ENCODE assay signal across 17 mouse cellular contexts in the genomic region with DNA sequence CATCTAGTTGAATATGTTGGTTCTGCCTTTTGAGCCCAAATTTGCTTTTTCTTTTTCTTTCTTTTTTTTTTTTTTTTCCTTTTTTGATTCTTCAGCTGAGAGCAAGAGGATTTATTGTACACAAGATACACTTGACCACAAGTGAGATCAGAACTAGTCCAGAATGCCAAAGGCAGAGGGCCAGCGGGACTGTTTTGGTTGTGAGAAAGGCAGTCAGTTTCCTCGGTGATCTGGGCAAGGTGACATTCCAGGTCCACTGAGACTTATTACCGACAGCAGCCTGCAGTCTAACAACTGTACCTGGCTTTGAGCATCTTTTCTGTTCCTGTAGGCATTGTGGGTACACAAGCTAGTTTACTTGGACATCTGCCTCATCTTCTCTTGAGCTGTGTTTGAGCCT. TPM values are rescaled to one million over a fixed set of nuclear protein-coding genes. Genes with fewer than 3 reads are reported as not detected.
DNase-seq lines count a peak whose midpoint lies in the region; ATAC-seq lines count a peak whose summit lies in the region.
"Had no signal": no experiment of that assay in that cellular context is flagged by ENCODE, and none has a peak within 500 bp of the region (broad histone marks: within the 10 kb centered on the region; RNA-seq: fewer than 3 reads in every experiment).

No protein-coding gene starts in this region.

- DNase-seq in cerebellum, postnatal 25 days = peak; percentile 10 to 52
- no peak for DNase-seq in cerebellum, adult 11 months
- DNase-seq in kidney, adult 18-20 months = peak; percentile 12
- peak; percentile 8 for DNase-seq in midbrain, embryonic 11.5 days (ENCODE audit: low spot score, missing footprints)
- DNase-seq in spleen, postnatal 10 days (ENCODE audit: low spot score in 2 of 2) = no peak
- DNase-seq: gastrocnemius, postnatal 10 days; kidney, postnatal 4 days; layer of hippocampus, postnatal 36 days; spleen, adult 18-20 months had no signal

- H3K9me3 ChIP-seq in kidney, embryonic 16.5 days (ENCODE audit: low read length) = no peaks in the 10 kb centered on the region
- H3K9me3 ChIP-seq in midbrain, embryonic 11.5 days (ENCODE audit: control insufficient read depth, low read length) = no peaks in the 10 kb centered on the region
- H3K9me3 ChIP-seq in midbrain, embryonic 15.5 days = no peaks in the 10 kb centered on the region
- H3K9me3 ChIP-seq: embryonic facial prominence, embryonic 13.5 days; limb, embryonic 10.5 days; liver, embryonic 12.5 days; midbrain, embryonic 13.5 days had no signal

- no peak overlapping the region for H3K4me2 ChIP-seq in kidney, embryonic 16.5 days (replicated peaks; ENCODE audit: low read depth, low read length)
- no peak overlapping the region for H3K4me2 ChIP-seq in midbrain, embryonic 11.5 days
- H3K4me2 ChIP-seq in midbrain, embryonic 15.5 days = no peak overlapping the region
- H3K4me2 ChIP-seq: embryonic facial prominence, embryonic 13.5 days; liver, embryonic 12.5 days; midbrain, embryonic 13.5 days had no signal

- peaks cover 11% of the 10 kb centered on the region; the same call in 1 of the 2 replicates for H3K36me3 ChIP-seq in kidney, embryonic 16.5 days (ENCODE audit: insufficient read depth, low read length)
- H3K36me3 ChIP-seq in midbrain, embryonic 11.5 days (ENCODE audit: control insufficient read depth, insufficient read depth, low read length) = peaks cover 2% of the 10 kb centered on the region; the same call in 1 of the 2 replicates
- H3K36me3 ChIP-seq in midbrain, embryonic 15.5 days (replicated peaks) = peaks cover 11% of the 10 kb centered on the region

- H3K27ac ChIP-seq in kidney, embryonic 16.5 days (ENCODE audit: low read length) = no peak overlapping the region
- H3K27ac ChIP-seq in midbrain, embryonic 11.5 days (ENCODE audit: low read depth, low read length) = no peak overlapping the region
- no peak overlapping the region for H3K27ac ChIP-seq in midbrain, embryonic 15.5 days
- H3K27ac ChIP-seq: embryonic facial prominence, embryonic 13.5 days; hindbrain, postnatal 0 days; limb, embryonic 10.5 days; liver, embryonic 12.5 days; midbrain, embryonic 13.5 days had no signal

- H3K4me3 ChIP-seq in kidney, embryonic 16.5 days (ENCODE audit: low read length) = no peak overlapping the region
- H3K4me3 ChIP-seq in midbrain, embryonic 11.5 days (ENCODE audit: low read depth, low read length) = no peak overlapping the region
- no peak overlapping the region for H3K4me3 ChIP-seq in midbrain, embryonic 15.5 days
- H3K4me3 ChIP-seq: embryonic facial prominence, embryonic 13.5 days; limb, embryonic 10.5 days; liver, embryonic 12.5 days; midbrain, embryonic 13.5 days had no signal

- 76% methylated on average over 3 of the region's 3 CpGs for WGBS in kidney, embryonic 16.5 days
- 92% methylated on average over 3 of the region's 3 CpGs for WGBS in midbrain, embryonic 11.5 days
- WGBS in midbrain, embryonic 15.5 days = 67% methylated on average over 3 of the region's 3 CpGs

- H3K9ac ChIP-seq in kidney, embryonic 16.5 days (replicated peaks; ENCODE audit: low read length) = no peak overlapping the region
- no peak overlapping the region for H3K9ac ChIP-seq in midbrain, embryonic 11.5 days (ENCODE audit: low read length)
- no peak overlapping the region for H3K9ac ChIP-seq in midbrain, embryonic 15.5 days
- H3K9ac ChIP-seq: embryonic facial prominence, embryonic 13.5 days; liver, embryonic 12.5 days; midbrain, embryonic 13.5 days had no signal

- 0 out of 2 replicates have a peak, but pooled peaks cover 3% of the 10 kb centered on the region for H3K4me1 ChIP-seq in kidney, embryonic 16.5 days (ENCODE audit: insufficient read depth, low read length)
- no peaks in the 10 kb centered on the region for H3K4me1 ChIP-seq in midbrain, embryonic 11.5 days (ENCODE audit: control insufficient read depth, insufficient read depth, low read length)
- H3K4me1 ChIP-seq in midbrain, embryonic 15.5 days = peaks cover 13% of the 10 kb centered on the region
- H3K4me1 ChIP-seq: embryonic facial prominence, embryonic 13.5 days; limb, embryonic 10.5 days; liver, embryonic 12.5 days had no signal

- no peak for ATAC-seq in kidney, embryonic 16.5 days (ENCODE audit: low FRiP score, low TSS enrichment)
- ATAC-seq in midbrain, embryonic 11.5 days (ENCODE audit: low FRiP score) = no peak
- ATAC-seq in midbrain, embryonic 15.5 days (replicated peaks) = no peak
- ATAC-seq: hindbrain, postnatal 0 days; liver, embryonic 12.5 days; lung, postnatal 0 days; midbrain, embryonic 13.5 days had no signal

- no peaks in the 10 kb centered on the region for H3K27me3 ChIP-seq in kidney, embryonic 16.5 days (ENCODE audit: insufficient read depth, low read length)
- no peaks in the 10 kb centered on the region for H3K27me3 ChIP-seq in midbrain, embryonic 11.5 days (ENCODE audit: control insufficient read depth, insufficient read depth, low read length)
- no peaks in the 10 kb centered on the region for H3K27me3 ChIP-seq in midbrain, embryonic 15.5 days (replicated peaks)
- H3K27me3 ChIP-seq: embryonic facial prominence, embryonic 13.5 days; liver, embryonic 12.5 days; midbrain, embryonic 13.5 days had no signal

RNA-seq across cellular contexts. Expression of a gene that starts 10.0 kb away (rescaled TPM):
- 42.8 and 44.0 TPM in 2 replicates for polyA plus RNA-seq in kidney, embryonic 16.5 days (2015; fragmentation: Nextera tagmentation; extraction: Ambion mirVana)
- 75.3 and 78.3 TPM in 2 replicates for polyA plus RNA-seq in midbrain, embryonic 11.5 days (2014; fragmentation: Nextera tagmentation; extraction: Ambion mirVana)
- 128 and 134 TPM in 2 replicates for polyA plus RNA-seq in midbrain, embryonic 15.5 days (2015; fragmentation: Nextera tagmentation; extraction: Ambion mirVana)

Comparison
In these comparisons a context has a peak if more than half of its experiments do, and no peak if none do; other contexts are left out.
1. DNase-seq: peak in cerebellum, postnatal 25 days (2 of 2), kidney, adult 18-20 months (single experiment) and midbrain, embryonic 11.5 days (single experiment); none in cerebellum, adult 11 months (single experiment) and spleen, postnatal 10 days (0 of 2).